Mouse (Mus musculus): ENCODE results near the gene Dst. TPM values are rescaled to one million over a fixed set of nuclear protein-coding genes. Genes with fewer than 3 reads are reported as not detected.
A peak's percentile ranks its signal among the peaks of the same experiment; 100 is the strongest.
"Not testable (repeated sequence)": the region's sequence is repeated elsewhere in the genome, so short reads cannot be mapped to it uniquely, and the experiment has no call there.

Gene Dst
- total RNA-seq, 2 experiments from 2014 or later: 216 to 227 TPM

GRCm38 (mm10) chr1:34277259-34277658 is 369.2 kb downstream of the Dst start:
- DNase-seq (ENCODE audit: low spot score in 2 of 2): no peak

DNA sequence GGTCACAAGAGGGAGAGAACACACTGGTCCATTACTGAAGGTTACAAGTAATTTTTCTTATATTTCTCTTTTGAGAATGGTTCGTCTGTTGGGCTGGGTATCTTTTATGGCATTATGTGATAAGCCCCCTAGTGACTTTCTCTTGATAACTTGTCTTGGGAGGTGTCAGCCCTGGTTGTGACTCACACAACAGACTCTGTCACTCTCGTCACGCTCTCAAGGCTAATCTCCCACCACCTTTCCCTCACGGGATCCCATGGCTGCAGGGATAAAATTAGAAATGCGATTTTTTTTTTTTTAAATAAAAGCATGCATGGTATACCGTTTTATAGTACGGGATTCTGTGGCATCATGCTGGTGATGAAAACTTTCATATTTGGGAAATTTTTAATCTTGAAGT is 375.5 kb downstream of the Dst start:
- no peak for DNase-seq (ENCODE audit: low spot score in 2 of 2)

DNA sequence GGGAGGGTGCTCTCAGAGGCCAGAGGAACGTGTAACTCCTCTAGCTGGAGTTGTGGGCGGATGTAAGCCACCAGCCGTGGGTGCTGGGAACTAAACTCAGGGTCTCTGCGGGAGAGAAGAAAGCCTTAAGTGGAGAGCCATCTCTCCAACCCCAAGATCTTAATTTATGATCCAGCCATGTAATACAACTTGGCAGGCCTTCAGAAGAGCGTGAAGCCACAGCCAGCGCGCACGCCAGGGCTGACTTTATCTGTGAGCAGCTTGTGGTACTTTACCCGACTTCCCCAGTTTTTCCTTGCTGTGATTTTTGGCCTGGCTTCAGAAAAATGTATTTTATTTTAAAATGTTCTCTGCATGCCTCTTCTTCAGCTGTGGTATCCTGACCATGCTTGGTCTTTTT is 377.0 kb downstream of the Dst start:
- no peak for DNase-seq (ENCODE audit: low spot score in 2 of 2)

- DNase-seq (ENCODE audit: low spot score in 2 of 2): no peak
Observed at GRCm38 (mm10) chr1:34287731-34288130, 379.7 kb downstream of the Dst start.

- DNase-seq (ENCODE audit: low spot score in 2 of 2): no peak
Observed at GRCm38 (mm10) chr1:34288181-34288580, 380.2 kb downstream of the Dst start.

GRCm38 (mm10) chr1:34288721-34289471 is 380.9 kb downstream of the Dst start:
- no peak for DNase-seq (ENCODE audit: low spot score in 2 of 2)

- no peak for DNase-seq (ENCODE audit: low spot score in 2 of 2)
Observed at GRCm38 (mm10) chr1:34289472-34289748, 381.4 kb downstream of the Dst start.

GRCm38 (mm10) chr1:34290321-34290720 is 382.3 kb downstream of the Dst start:
- no peak for DNase-seq (ENCODE audit: low spot score in 2 of 2)

- DNase-seq (ENCODE audit: low spot score in 2 of 2): no peak
Observed at GRCm38 (mm10) chr1:34293198-34293597, 385.2 kb downstream of the Dst start.

- no peak for DNase-seq (ENCODE audit: low spot score in 2 of 2)
Observed at GRCm38 (mm10) chr1:34297636-34298035, 389.6 kb downstream of the Dst start.

GRCm38 (mm10) chr1:34298631-34299184 is 390.7 kb downstream of the Dst start:
- peak; percentile 59 to 62 for DNase-seq (ENCODE audit: low spot score in 2 of 2)

DNA sequence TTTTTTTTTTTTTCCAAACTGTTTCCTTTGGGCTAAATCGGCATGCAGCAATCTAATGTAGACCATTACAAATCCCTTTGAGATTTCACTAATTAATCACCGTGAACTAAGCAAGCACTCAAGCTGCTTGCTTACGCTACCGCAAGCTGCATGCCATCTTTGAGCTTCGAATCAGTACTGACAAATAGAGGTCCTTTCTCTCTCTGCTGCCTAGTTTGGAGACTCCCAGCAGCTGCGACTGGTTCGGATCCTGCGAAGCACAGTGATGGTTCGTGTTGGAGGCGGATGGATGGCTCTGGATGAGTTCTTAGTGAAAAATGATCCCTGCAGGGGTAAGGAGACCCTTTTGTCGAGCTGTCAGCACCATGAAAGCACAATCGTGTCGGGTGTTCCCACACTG is 391.5 kb downstream of the Dst start:
- DNase-seq (ENCODE audit: low spot score in 2 of 2): no peak

DNA sequence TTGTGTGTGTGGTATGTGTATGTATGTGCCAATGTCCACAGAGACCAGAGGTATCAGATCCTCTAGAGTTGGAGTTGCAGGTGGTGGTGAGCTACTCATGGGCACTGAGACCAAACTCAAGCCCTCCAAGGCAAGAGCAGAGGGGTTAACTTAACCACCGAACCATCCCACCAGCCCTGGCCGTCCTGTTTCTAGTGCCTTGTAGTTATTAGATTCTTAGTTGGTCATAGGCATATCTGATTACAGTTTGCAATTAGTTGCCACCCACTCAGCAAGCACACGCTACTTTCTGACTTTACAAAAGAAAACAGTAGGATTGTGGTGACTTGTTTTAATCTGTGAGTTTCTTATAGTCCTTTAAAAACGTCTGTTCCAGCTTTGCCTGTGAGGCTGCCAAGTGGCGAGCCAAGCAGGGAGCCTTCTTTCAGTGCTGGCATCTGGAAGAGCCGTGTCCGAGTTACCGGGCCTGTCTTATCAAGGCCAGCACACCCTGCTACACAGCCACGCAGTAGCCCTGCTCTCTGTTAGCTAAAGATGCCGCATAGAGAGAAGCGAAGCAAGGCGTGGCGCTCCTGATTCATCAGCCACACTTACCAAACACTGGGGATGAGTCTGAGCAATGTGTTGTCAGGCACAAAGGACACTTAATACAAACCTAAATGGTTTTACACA is 392.4 kb downstream of the Dst start:
- peak in 1 of 2 experiments; percentile 11 for DNase-seq (ENCODE audit: low spot score in 2 of 2)

- no peak for DNase-seq (ENCODE audit: low spot score in 2 of 2)
Observed at GRCm38 (mm10) chr1:34304227-34304626, 396.2 kb downstream of the Dst start.

DNA sequence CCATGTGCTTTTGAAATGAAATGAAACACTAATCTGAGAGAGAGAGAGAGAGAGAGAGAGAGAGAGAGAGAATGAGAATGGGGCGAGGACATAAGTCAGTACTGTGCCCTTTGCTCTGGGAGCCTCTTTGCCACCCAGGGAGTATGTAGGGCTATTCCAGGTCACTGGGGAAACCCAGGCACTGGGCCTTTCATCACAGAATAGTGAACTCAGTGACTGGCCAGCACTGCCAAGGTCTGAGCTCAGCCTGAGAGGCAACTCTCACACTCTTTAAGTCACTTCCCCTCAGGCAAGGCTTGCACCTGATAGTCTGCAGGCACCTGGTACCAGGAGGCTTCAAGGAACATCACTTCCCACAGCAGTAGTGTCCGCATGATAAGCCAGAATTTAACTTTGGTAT is 398.7 kb downstream of the Dst start:
- DNase-seq (ENCODE audit: low spot score in 2 of 2): no peak

- no peak for DNase-seq (ENCODE audit: low spot score in 2 of 2)
Observed at GRCm38 (mm10) chr1:34307191-34307590, 399.2 kb downstream of the Dst start.

- DNase-seq (ENCODE audit: low spot score in 2 of 2): not testable (repeated sequence)
Observed at GRCm38 (mm10) chr1:34308841-34309240, 400.8 kb downstream of the Dst start.

DNA sequence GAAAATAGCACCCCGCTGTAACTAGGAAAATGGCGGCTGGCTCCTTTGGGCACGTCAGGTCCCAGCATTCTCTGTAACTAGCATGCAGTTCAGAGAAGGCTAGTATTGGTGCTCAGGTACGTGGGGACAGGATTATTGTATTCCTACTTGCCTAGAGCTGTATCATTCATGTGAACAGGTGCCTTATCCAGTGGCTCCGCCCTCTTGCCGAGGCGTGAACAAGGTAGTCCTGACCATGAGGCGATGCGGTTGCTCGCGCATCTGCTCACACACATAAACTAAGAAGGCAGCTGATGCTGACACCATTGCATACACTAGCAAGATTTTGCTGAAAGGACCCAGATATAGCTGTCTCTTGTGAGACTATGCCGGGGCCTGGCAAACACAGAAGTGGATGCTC is 401.4 kb downstream of the Dst start:
- no peak for DNase-seq (ENCODE audit: low spot score in 2 of 2)

- DNase-seq (ENCODE audit: low spot score in 2 of 2): no peak
Observed at GRCm38 (mm10) chr1:34310532-34311250, 402.7 kb downstream of the Dst start.

- no peak for DNase-seq (ENCODE audit: low spot score in 2 of 2)
Observed at GRCm38 (mm10) chr1:34312806-34313205, 404.8 kb downstream of the Dst start.

DNA sequence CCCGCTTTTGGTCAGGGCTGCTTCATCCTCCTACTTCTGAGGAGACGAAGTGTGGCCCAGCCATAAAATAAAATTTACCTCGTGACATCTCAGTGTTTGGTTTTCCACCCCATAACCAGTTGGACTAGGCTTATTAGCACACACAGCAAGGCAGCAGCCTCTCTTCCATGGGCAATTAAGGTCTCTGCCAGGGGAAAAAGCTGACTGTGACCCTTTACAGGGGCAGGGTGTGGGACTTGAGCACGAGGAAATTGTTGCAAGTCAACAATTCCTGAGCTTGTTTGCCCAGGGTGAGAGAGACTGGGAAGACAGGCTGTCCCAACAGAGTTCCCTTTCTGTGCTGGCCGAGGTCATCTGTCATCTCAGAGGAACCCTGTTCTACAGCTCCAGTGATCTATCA is 407.4 kb downstream of the Dst start:
- DNase-seq (ENCODE audit: low spot score in 2 of 2): no peak

GRCm38 (mm10) chr1:34324255-34324654 is 416.2 kb downstream of the Dst start:
- DNase-seq (ENCODE audit: low spot score in 2 of 2): no peak
